Mouse (Mus musculus): ENCODE data around the gene Chrm3. TPM values are rescaled to one million over a fixed set of nuclear protein-coding genes. Genes with fewer than 3 reads are reported as not detected.

Gene Chrm3
- total and polyA plus RNA-seq, 2 experiments from 2014 or later = 3.5 to 36.0 TPM

- Histone ChIP-seq H3K4me2 (ENCODE audit: low read depth, low read length) (no peak overlapping the region), H3K27me3 (ENCODE audit: insufficient read depth, low read length) (no peaks in the 10 kb centered on the region), H3K27ac (no peak overlapping the region), H3K9ac (replicated peaks; ENCODE audit: low read length) (no peak overlapping the region), H3K9me3 (ENCODE audit: low read length) (no peaks in the 10 kb centered on the region), H3K4me1 (ENCODE audit: insufficient read depth, low read length) (no peaks in the 10 kb centered on the region), H3K4me3 (ENCODE audit: low read length) (no peak overlapping the region), H3K36me3 (ENCODE audit: insufficient read depth, low read length) (no peaks in the 10 kb centered on the region)
- no peak for TF ChIP-seq CTCF (IDR thresholded peaks at IDR 0.05; ENCODE audit: low read depth)
- DNase-seq (ENCODE audit: low spot score) = no peak
- no peak for ATAC-seq
- 80% methylated on average over 3 of the region's 3 CpGs for WGBS
Observed at GRCm38 (mm10) chr13:9907202-9907601, 453.4 kb downstream of the Chrm3 start.

GRCm38 (mm10) chr13:9904455-9904854 is 456.2 kb downstream of the Chrm3 start:
- Histone ChIP-seq H3K4me3 (ENCODE audit: low read length) (no peak overlapping the region), H3K27me3 (ENCODE audit: insufficient read depth, low read length) (no peaks in the 10 kb centered on the region), H3K9ac (replicated peaks; ENCODE audit: low read length) (no peak overlapping the region), H3K36me3 (ENCODE audit: insufficient read depth, low read length) (no peaks in the 10 kb centered on the region), H3K4me1 (ENCODE audit: insufficient read depth, low read length) (no peaks in the 10 kb centered on the region), H3K9me3 (ENCODE audit: low read length) (no peaks in the 10 kb centered on the region), H3K4me2 (ENCODE audit: low read depth, low read length) (no peak overlapping the region), H3K27ac (no peak overlapping the region)
- ATAC-seq (no peak), DNase-seq (ENCODE audit: low spot score) (no peak)
- no peak for TF ChIP-seq CTCF (IDR thresholded peaks at IDR 0.05; ENCODE audit: low read depth)

DNA sequence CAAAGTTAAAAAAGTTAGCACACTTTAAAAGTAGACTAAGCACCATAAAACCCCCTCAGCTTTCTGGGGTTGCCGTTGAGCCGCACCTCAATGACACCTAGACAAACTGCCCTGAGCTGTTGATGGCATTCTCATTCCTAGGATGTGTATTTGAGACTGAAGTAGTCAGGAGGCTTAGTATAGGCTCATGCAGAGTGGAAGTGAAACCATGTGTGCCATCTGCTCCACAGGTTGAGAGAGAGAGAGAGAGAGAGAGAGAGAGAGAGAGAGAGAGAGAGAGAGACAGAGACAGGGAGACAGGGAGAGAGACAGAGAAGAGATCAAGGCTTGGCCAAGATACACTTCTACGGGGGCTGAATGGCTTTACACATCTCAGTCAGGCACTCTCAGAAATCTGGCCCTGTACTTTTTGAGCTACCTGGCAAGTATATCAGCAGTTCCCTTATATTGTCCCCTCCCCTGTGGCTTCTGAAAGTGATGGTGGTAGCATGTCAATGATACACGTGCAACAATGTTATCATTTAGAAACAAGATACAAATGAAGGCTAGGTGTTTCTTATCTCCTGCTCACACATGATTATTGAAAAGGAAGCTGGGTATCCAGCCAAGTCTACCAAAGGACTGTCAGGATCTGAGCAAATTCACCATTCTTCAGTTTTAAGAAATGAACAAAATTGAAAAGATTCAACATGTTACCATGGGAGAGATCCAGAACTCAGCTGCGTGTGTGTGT is 459.8 kb downstream of the Chrm3 start:
- Histone ChIP-seq H3K4me1 (ENCODE audit: insufficient read depth, low read length) (no peaks in the 10 kb centered on the region), H3K27ac (no peak overlapping the region), H3K4me2 (ENCODE audit: low read depth, low read length) (no peak overlapping the region), H3K36me3 (ENCODE audit: insufficient read depth, low read length) (no peaks in the 10 kb centered on the region), H3K9me3 (ENCODE audit: low read length) (no peaks in the 10 kb centered on the region), H3K27me3 (ENCODE audit: insufficient read depth, low read length) (no peaks in the 10 kb centered on the region), H3K9ac (replicated peaks; ENCODE audit: low read length) (no peak overlapping the region), H3K4me3 (ENCODE audit: low read length) (no peak overlapping the region)
- no peak for TF ChIP-seq CTCF (IDR thresholded peaks at IDR 0.05; ENCODE audit: low read depth)
- WGBS = 89% methylated on average over 5 of the region's 5 CpGs
- DNase-seq (ENCODE audit: low spot score) (no peak), ATAC-seq (no peak)

DNA sequence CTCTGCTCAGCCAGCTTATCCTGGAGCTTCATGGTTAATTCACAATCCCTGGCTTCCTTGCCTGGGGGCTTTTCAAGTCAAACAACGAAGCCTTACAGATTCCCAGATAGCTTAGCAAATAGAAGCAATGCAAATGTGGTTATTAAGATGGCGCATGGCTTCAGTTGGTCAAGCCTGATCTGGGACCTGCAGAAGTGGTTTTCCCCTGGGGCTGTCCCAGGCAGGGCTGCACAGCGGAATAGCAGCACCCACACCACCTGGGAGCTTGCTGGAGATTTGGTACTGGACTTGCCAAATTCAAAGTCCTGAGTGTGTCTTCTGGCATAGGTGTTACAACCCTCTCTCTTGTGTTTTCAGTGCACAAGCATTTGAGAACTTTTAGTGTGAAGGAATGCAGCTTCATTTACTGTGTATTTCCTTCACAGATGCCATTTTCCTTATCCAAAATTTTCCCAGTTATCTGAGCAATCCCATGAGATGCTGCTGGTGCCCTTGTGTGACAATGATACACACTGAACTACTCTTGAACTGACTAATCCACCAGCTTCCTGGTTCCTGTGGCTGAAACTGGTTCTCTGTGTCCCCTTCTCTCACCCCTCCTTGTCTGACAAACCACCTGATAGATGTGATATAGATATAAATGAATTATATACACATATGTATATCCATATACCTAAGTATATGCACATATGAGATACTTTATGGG is 461.8 kb downstream of the Chrm3 start:
- WGBS = 77% methylated on average over 3 of the region's 3 CpGs

GRCm38 (mm10) chr13:9897231-9897630 is 463.4 kb downstream of the Chrm3 start:
- TF ChIP-seq CTCF (IDR thresholded peaks at IDR 0.05; ENCODE audit: low read depth) = no peak
- no peak overlapping the region for H3K27ac ChIP-seq
- DNase-seq (ENCODE audit: low spot score) = no peak
- 65% methylated on average over 1 of the region's 1 CpGs for WGBS
- H3K9ac ChIP-seq (replicated peaks; ENCODE audit: low read length) = no peak overlapping the region
- H3K4me1 ChIP-seq (ENCODE audit: insufficient read depth, low read length) = no peaks in the 10 kb centered on the region
- no peak for ATAC-seq
- H3K4me3 ChIP-seq (ENCODE audit: low read length) = no peak overlapping the region
- no peaks in the 10 kb centered on the region for H3K27me3 ChIP-seq (ENCODE audit: insufficient read depth, low read length)
- H3K4me2 ChIP-seq (ENCODE audit: low read depth, low read length) = no peak overlapping the region
- H3K9me3 ChIP-seq (ENCODE audit: low read length) = no peaks in the 10 kb centered on the region
- H3K36me3 ChIP-seq (ENCODE audit: insufficient read depth, low read length) = no peaks in the 10 kb centered on the region

More for the DNA sequence above, 461.8 kb downstream of the Chrm3 start:
- Histone ChIP-seq H3K4me1 (ENCODE audit: insufficient read depth, low read length) (no peaks in the 10 kb centered on the region), H3K36me3 (ENCODE audit: insufficient read depth, low read length) (no peaks in the 10 kb centered on the region), H3K9me3 (ENCODE audit: low read length) (no peaks in the 10 kb centered on the region), H3K4me2 (ENCODE audit: low read depth, low read length) (no peak overlapping the region), H3K4me3 (ENCODE audit: low read length) (no peak overlapping the region), H3K27me3 (ENCODE audit: insufficient read depth, low read length) (no peaks in the 10 kb centered on the region), H3K9ac (replicated peaks; ENCODE audit: low read length) (no peak overlapping the region), H3K27ac (no peak overlapping the region)
- no peak for TF ChIP-seq CTCF (IDR thresholded peaks at IDR 0.05; ENCODE audit: low read depth)
- no peak for ATAC-seq
- no peak for DNase-seq (ENCODE audit: low spot score)

GRCm38 (mm10) chr13:9895045-9895625 is 465.5 kb downstream of the Chrm3 start:
- WGBS = 85% methylated on average over 11 of the region's 11 CpGs
- Histone ChIP-seq H3K9ac (replicated peaks; ENCODE audit: low read length) (no peak overlapping the region), H3K4me1 (ENCODE audit: insufficient read depth, low read length) (no peaks in the 10 kb centered on the region), H3K4me3 (ENCODE audit: low read length) (no peak overlapping the region), H3K36me3 (ENCODE audit: insufficient read depth, low read length) (no peaks in the 10 kb centered on the region), H3K4me2 (ENCODE audit: low read depth, low read length) (no peak overlapping the region), H3K27me3 (ENCODE audit: insufficient read depth, low read length) (no peaks in the 10 kb centered on the region), H3K9me3 (ENCODE audit: low read length) (no peaks in the 10 kb centered on the region), H3K27ac (no peak overlapping the region)
- no peak for TF ChIP-seq CTCF (IDR thresholded peaks at IDR 0.05; ENCODE audit: low read depth)
- no peak for DNase-seq (ENCODE audit: low spot score)
- no peak for ATAC-seq
